Mouse (Mus musculus): ENCODE measurements around the gene Fbxl7. TPM values are rescaled to one million over a fixed set of nuclear protein-coding genes. Genes with fewer than 3 reads are reported as not detected.

Gene Fbxl7
- total RNA-seq (2012; rRNA removed), result not detected in 2 replicates
- not detected in 2 replicates for total RNA-seq (2014; rRNA removed)
- not detected in 2 replicates for polyA plus RNA-seq (2012; ENCODE audit: insufficient read length, low read depth)

DNA sequence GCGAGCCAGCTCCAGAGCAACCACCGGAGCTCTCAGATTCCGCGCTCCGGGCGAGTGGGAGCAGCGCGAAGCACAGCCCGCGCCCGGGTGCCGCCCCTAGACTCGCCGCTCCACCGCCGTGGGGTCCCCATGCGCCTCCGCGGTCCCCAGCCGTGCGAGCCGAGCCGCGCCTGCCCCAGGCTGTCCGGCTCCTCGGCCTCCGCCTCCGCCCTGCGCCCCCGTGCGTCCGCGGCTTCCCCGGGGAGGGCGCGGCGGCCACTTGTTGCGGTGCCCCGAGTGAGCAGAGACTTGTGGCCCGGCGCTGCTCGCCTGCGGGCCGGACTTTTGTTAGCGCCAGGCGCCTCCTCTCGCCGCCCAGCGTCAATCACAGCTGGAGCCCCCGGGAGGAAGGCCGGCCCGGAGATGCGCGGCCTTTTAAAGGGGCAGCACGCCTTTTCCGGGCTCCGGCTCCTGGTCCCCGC lies at the start of gene Fbxl7:
Gene Fbxl7, minus strand, starts transcription at position 330 of the 461 bp plus-strand sequence.
- no peaks in the 10 kb centered on the region for H3K36me3 ChIP-seq (replicated peaks in 1 of 2; ENCODE audit: control insufficient read depth in 1 of 2, insufficient read depth in 1 of 2, low read length in 1 of 2)
- H3K27ac ChIP-seq (ENCODE audit: insufficient read depth, low read depth), result no peak within 1 kb of the TSS
- no peak for DNase-seq (ENCODE audit: extremely low read depth)
- no peak within 1 kb of the TSS for H3K4me2 ChIP-seq (ENCODE audit: insufficient read depth, low read depth, poor library complexity, severe bottlenecking)
- TF ChIP-seq BHLHE40 (IDR thresholded peaks at IDR 0.05; ENCODE audit: low read depth, low read length) (no peak), RCOR1 (conservative IDR thresholded peaks at IDR 0.05; ENCODE audit: low read depth, low read length) (no peak), E2F4 (IDR thresholded peaks at IDR 0.05; ENCODE audit: insufficient replicate concordance, low read depth, low read length) (no peak), GABPA (IDR thresholded peaks at IDR 0.05; ENCODE audit: insufficient replicate concordance, low read depth, low read length) (no peak), USF1 (IDR thresholded peaks at IDR 0.05; ENCODE audit: low read depth, low read length) (no peak), ZKSCAN1 (IDR thresholded peaks at IDR 0.05; ENCODE audit: borderline replicate concordance, low read depth, low read length) (no peak), IRF4 (IDR thresholded peaks at IDR 0.05; ENCODE audit: low read depth, low read length) (no peak), JUND (conservative IDR thresholded peaks at IDR 0.05; ENCODE audit: low read depth, low read length) (no peak), JUN (IDR thresholded peaks at IDR 0.05; ENCODE audit: insufficient read depth, low read depth, low read length) (no peak), ZMIZ1 (IDR thresholded peaks at IDR 0.05; ENCODE audit: low read depth, low read length) (no peak), POLR2AphosphoS2 (IDR thresholded peaks at IDR 0.05; ENCODE audit: low read depth, low read length) (no peak), ETS1 (conservative IDR thresholded peaks at IDR 0.05; ENCODE audit: low read depth, low read length) (no peak), USF2 (conservative IDR thresholded peaks at IDR 0.05; ENCODE audit: low read depth, low read length) (no peak)
- in situ Hi-C loops (cut with MboI; ENCODE audit: low pct_ligation_motif_present, low pct_unique_long_range_greater_than_20kb, low sequenced_read_pairs) (no loop called here), dilution Hi-C loops (cut with MboI; ENCODE audit: extremely low pct_ligation_motif_present, extremely low pct_unique_long_range_greater_than_20kb, low sequenced_read_pairs) (no loop called here)
- H3K9me3 ChIP-seq (replicated peaks; ENCODE audit: low read length), result peaks cover 13% of the 10 kb centered on the region
- no peaks in the 10 kb centered on the region; the same call in 1 of the 2 replicates for H3K79me2 ChIP-seq (replicated peaks; ENCODE audit: control insufficient read depth, extremely low read depth, insufficient read depth, poor library complexity, severe bottlenecking)
- no peak within 1 kb of the TSS for H3K9ac ChIP-seq (ENCODE audit: insufficient read depth, low read depth)
- H3K27me3 ChIP-seq (replicated peaks), result no peaks in the 10 kb centered on the region
- H3K4me1 ChIP-seq (ENCODE audit: control insufficient read depth in 1 of 2, insufficient read depth in 2 of 2), result no peaks in the 10 kb centered on the region
- H3K4me3 ChIP-seq (replicated peaks in 1 of 3; ENCODE audit: low read depth in 2 of 3, low read length in 2 of 3, poor library complexity in 1 of 3), result no peak within 1 kb of the TSS

GRCm38 (mm10) chr15:26922026-26922425 lies 26.6 kb upstream of the Fbxl7 start:
- Histone ChIP-seq H3K79me2 (replicated peaks; ENCODE audit: control insufficient read depth, extremely low read depth, insufficient read depth, poor library complexity, severe bottlenecking) (no peaks in the 10 kb centered on the region), H3K9ac (ENCODE audit: insufficient read depth, low read depth) (no peak overlapping the region), H3K36me3 (replicated peaks in 1 of 2; ENCODE audit: control insufficient read depth in 1 of 2, insufficient read depth in 1 of 2, low read length in 1 of 2) (no peaks in the 10 kb centered on the region), H3K27ac (ENCODE audit: insufficient read depth, low read depth) (no peak overlapping the region), H3K27me3 (replicated peaks) (no peaks in the 10 kb centered on the region), H3K4me2 (ENCODE audit: insufficient read depth, low read depth, poor library complexity, severe bottlenecking) (no peak overlapping the region), H3K4me1 (ENCODE audit: control insufficient read depth in 1 of 2, insufficient read depth in 2 of 2) (no peaks in the 10 kb centered on the region), H3K9me3 (replicated peaks; ENCODE audit: low read length) (peaks cover 3% of the 10 kb centered on the region), H3K4me3 (replicated peaks in 1 of 3; ENCODE audit: low read depth in 2 of 3, low read length in 2 of 3, poor library complexity in 1 of 3) (no peak overlapping the region)
- in situ Hi-C loops (cut with MboI; ENCODE audit: low pct_ligation_motif_present, low pct_unique_long_range_greater_than_20kb, low sequenced_read_pairs), result no loop called here
- dilution Hi-C loops (cut with MboI; ENCODE audit: extremely low pct_ligation_motif_present, extremely low pct_unique_long_range_greater_than_20kb, low sequenced_read_pairs), result no loop called here
- TF ChIP-seq IRF4 (IDR thresholded peaks at IDR 0.05; ENCODE audit: low read depth, low read length), result no peak
- no peak for TF ChIP-seq SIN3A (IDR thresholded peaks at IDR 0.05; ENCODE audit: low read length)
- TF ChIP-seq ELF1 (IDR thresholded peaks at IDR 0.05; ENCODE audit: low read depth, low read length), result no peak
- TF ChIP-seq MAZ (IDR thresholded peaks at IDR 0.05; ENCODE audit: low read depth, low read length), result no peak
- no peak for TF ChIP-seq RCOR1 (conservative IDR thresholded peaks at IDR 0.05; ENCODE audit: low read depth, low read length)
- TF ChIP-seq GABPA (IDR thresholded peaks at IDR 0.05; ENCODE audit: insufficient replicate concordance, low read depth, low read length), result no peak
- no peak for TF ChIP-seq CTCF (conservative IDR thresholded peaks at IDR 0.05 in 1 of 2, IDR thresholded peaks at IDR 0.05 in 1 of 2; ENCODE audit: low read depth in 2 of 2, low read length in 2 of 2)
- no peak for DNase-seq (ENCODE audit: extremely low read depth)

All from CH12.LX (cell line).